Mouse (Mus musculus): Measurements from ENCODE around the gene Setd2.

Gene Setd2

DNA sequence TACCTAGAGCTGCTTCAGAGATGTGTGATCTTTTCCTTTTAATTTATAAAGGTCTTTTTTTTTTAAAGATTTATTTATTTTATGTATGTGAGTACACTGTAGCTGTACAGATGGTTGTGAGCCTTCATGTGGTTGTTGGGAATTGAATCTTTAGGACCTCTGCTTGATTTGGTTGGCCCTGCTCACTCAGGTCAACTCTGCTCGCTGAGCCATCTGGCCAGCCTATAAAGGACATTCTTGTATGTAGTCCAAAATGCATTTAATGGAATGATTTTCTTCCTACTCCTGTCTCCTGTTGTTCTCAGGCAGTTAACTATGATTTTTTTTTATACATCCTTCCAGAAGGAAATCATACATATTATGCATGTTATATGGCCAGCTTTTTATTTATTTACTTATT lies 51.1 kb downstream of the Setd2 start:
- ChIA-PET CTCF (interaction anchor here in 3 of 4 experiments (0.9 to 1.6 kb wide), 6 partner anchors 36 to 198 kb away, joined by 3 to 5 read pairs (median 4); no protein-coding TSS in a partner anchor), POLR2A (interaction anchor here (0.6 to 2.8 kb wide), 9 partner anchors 9 to 1999 kb away, joined by 3 to 8 read pairs (median 3); no protein-coding TSS in a partner anchor)

DNA sequence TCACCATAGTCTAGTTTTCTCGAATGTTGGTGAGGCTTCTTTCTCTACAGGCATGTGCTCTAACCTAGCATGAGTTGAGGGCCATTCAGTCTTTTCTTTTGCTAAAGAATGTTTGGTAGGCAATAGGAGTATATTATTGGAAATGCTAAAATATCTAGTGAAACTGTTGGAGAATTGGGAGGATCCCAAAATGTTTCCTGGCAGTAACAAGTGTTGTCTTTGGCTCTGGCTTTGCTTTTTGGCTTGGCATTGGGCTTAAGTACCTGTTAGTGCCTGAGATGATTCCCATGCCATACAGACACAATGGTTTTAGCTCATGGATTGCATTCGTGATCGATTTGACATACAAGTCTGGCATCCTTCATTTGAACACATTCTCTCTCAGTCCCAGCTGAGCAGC lies 79.1 kb downstream of the Setd2 start:
- CTCF ChIA-PET: interaction anchor here in 2 of 4 experiments (0.6 kb wide), 2 partner anchors 43 to 163 kb away, joined by 3 to 9 read pairs; no protein-coding TSS in a partner anchor

DNA sequence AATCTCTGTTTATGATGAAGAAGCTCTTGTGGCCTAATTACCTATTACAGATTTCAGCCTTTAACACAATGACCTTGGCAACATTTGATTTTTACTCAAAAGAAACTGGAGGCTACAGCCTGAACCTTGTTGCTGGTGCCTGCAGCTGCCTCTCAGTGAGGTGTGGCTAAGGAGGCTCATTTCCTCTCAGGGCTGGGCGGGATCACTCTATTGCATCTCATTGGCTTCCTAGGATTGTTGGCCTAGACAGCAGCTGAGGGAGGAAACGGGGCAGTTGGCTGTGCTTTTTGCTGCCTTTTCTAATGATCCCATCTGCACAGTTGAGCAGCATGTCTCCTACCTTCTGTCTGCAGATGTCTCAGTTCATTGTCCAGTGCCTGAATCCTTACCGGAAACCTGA lies 84.7 kb downstream of the Setd2 start:
- CTCF ChIA-PET: interaction anchor here in 3 of 4 experiments (0.6 to 1.2 kb wide), 8 partner anchors 8 to 699 kb away, joined by 3 to 9 read pairs (median 4); partner anchors contain the start of gene Ptpn23 (in 1 of the 3)

More for the DNA sequence above, 79.1 kb downstream of the Setd2 start:
- POLR2A ChIA-PET: interaction anchor here in 1 of 4 experiments (0.7 kb wide), 1 partner anchor 20 kb away, joined by 6 read pairs; no protein-coding TSS in a partner anchor

DNA sequence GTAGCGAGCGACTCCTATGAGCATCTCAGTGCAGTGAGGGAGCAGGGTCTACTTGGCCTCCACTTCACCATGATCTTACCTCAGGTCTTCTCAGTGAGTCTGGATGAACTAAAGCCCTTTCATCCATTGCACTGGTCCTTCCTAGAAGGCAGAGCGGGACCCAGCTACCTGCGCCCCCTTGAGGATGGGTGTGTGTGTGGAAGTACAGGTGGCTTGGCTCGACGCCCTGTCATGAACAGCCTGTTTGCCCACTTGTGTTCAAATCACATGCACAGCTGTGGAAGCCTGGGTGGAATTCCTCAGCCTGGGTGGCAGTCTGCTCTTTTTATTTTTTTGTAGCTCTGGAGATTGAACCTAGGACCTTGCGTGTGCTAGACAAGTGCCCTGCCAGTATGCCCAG lies 87.8 kb downstream of the Setd2 start:
- CTCF ChIA-PET: interaction anchor here (0.5 to 2.8 kb wide), 10 partner anchors 10 to 466 kb away, joined by 3 to 18 read pairs (median 3); no protein-coding TSS in a partner anchor
- POLR2A ChIA-PET: interaction anchor here in 2 of 4 experiments (0.7 to 2.4 kb wide), 5 partner anchors 10 to 275 kb away, joined by 3 to 9 read pairs (median 3); no protein-coding TSS in a partner anchor

More for the DNA sequence above, 84.7 kb downstream of the Setd2 start:
- POLR2A ChIA-PET: interaction anchor here (0.6 to 2.3 kb wide), 9 partner anchors 8 to 394 kb away, joined by 3 to 9 read pairs (median 4); no protein-coding TSS in a partner anchor

- POLR2A ChIA-PET: interaction anchor here in 2 of 4 experiments (0.7 to 2.4 kb wide), 9 partner anchors 9 to 276 kb away, joined by 3 to 9 read pairs (median 3); no protein-coding TSS in a partner anchor
Observed at GRCm38 (mm10) chr9:110620685-110621084, 88.3 kb downstream of the Setd2 start.

GRCm38 (mm10) chr9:110622621-110623219 lies 90.3 kb downstream of the Setd2 start:
- POLR2A ChIA-PET: interaction anchor here in 2 of 4 experiments (0.6 kb wide), 2 partner anchors 13 to 92 kb away, joined by 3 to 4 read pairs; no protein-coding TSS in a partner anchor
- CTCF ChIA-PET: interaction anchor here in 1 of 4 experiments (2.9 kb wide), 1 partner anchor 12 kb away, joined by 10 read pairs; no protein-coding TSS in a partner anchor

More at GRCm38 (mm10) chr9:110620685-110621084, 88.3 kb downstream of the Setd2 start:
- CTCF ChIA-PET: interaction anchor here (0.6 to 2.8 kb wide), 7 partner anchors 10 to 465 kb away, joined by 3 to 18 read pairs (median 4); no protein-coding TSS in a partner anchor

DNA sequence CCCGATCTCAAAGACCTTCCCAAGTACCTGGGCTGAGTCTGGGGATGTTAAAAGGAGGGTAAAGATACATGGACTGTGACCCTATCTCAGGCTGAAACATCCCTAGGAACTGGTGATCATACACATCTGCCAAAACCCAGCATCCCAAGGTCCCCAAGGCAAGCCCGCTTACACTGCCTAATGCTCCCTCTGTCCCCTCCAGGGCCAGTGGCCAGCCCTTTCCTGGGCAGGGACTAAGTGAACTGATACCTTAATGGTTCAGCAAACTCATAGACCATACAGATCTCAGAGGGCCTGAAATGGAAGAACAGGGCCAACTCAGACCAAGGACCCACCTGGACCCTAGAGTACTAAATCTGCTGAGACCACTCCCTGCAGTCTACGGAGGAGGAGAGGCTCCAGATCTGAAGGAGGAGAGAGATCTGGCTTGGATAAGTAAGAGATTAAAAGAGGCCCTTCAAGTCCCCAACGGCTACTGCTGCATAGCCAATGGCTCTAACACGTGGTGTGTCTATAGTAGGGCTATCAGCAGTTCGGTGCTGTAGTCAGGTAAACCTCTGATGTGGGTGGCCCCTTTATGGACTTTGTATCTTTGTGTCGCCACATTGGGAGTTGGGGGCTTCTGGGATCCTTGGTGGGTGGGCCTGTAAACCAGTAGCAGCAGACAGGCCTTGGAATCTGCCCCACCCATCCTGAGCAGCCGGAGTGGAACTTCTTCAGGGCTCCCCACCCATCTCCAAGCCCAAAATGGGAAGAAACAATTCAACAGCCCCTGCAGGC lies 91.2 kb downstream of the Setd2 start:
- CTCF ChIA-PET: interaction anchor here in 3 of 4 experiments (0.6 to 2.9 kb wide), 9 partner anchors 11 to 579 kb away, joined by 3 to 10 read pairs (median 4); partner anchors contain the start of gene Kif9 (in 1 of the 3)
- POLR2A ChIA-PET: interaction anchor here (0.6 to 2.9 kb wide), 28 partner anchors 9 to 648 kb away, joined by 3 to 31 read pairs (median 4); partner anchors contain the start of genes Nbeal2 (in 2 of the 4), Ptpn23 (in 2 of the 4), Ccdc12 (in 1 of the 4) and Epm2aip1 (in 1 of the 4)

GRCm38 (mm10) chr9:110624361-110625166 lies 92.2 kb downstream of the Setd2 start, which contains the start of gene Nradd:
Gene Nradd, minus strand, starts transcription at chr9:110624452.
- ChIA-PET POLR2A (interaction anchor here in 3 of 4 experiments (0.5 to 2.9 kb wide), 68 partner anchors 8 to 647 kb away, joined by 3 to 31 read pairs (median 3); partner anchors contain the start of genes Nbeal2 (in 3 of the 3), Ptpn23 (in 3 of the 3), Ccdc12 (in 2 of the 3) and Kif9 (in 2 of the 3)), CTCF (interaction anchor here in 3 of 4 experiments (0.5 to 2.9 kb wide), 23 partner anchors 8 to 732 kb away, joined by 3 to 13 read pairs (median 4); partner anchors contain the start of genes Kif9 (in 1 of the 3) and Scap (in 1 of the 3))

DNA sequence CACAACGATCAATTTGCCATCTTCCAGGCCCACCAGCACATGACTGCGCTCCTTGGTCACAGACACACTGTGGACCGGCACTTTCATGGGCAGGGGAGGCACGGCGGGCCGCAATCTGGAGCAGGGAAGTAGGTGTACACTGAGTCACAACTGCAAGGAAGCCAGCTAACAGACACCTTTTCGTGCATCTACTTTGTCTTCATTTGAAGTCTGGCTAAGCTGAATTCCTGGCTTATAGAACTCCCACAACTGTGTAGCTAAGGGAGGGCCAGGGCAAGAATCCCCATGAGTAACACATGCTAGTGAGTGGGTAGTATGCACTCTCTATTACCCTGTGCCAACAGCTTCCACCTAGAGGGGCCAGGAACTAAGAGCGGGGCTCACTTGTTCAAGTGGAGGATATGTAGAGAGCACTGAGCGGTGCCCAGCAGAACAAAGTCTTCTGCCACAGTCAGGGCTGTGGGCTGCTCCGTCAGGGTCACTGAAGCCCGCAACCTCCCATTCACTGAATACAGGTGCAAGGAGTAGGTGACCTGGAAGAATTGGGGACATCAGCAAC lies 93.0 kb downstream of the Setd2 start:
- POLR2A ChIA-PET: interaction anchor here in 3 of 4 experiments (0.6 to 2.9 kb wide), 58 partner anchors 9 to 646 kb away, joined by 3 to 31 read pairs (median 4); partner anchors contain the start of genes Nbeal2 (in 3 of the 3), Ptpn23 (in 3 of the 3), Setd2 (in 2 of the 3) and Als2cl (in 1 of the 3)
- CTCF ChIA-PET: interaction anchor here in 3 of 4 experiments (0.5 to 2.9 kb wide), 16 partner anchors 9 to 733 kb away, joined by 3 to 13 read pairs (median 4); partner anchors contain the start of gene Scap (in 1 of the 3)

DNA sequence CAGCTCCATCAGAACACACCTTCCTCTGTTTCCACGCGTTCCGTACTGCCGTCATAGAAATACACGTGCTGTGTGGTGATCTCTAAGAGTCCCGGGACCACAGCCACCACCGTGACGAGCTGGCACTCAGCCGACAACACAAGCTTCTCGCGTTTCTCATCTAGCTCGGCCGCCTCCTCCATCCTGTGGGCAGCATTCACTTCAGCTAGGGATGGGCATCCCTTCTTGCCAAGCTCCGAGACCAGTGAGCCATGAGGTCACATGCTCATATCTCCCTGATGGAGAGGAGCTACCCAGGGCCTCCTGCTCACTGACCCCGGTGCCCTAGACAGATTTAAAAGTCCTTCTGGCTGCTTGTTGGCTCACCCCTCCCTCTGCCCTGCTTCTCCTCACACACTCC lies 97.8 kb downstream of the Setd2 start:
- POLR2A ChIA-PET: interaction anchor here in 3 of 4 experiments (0.5 to 3.2 kb wide), 11 partner anchors 9 to 297 kb away, joined by 3 to 10 read pairs (median 3); partner anchors contain the start of genes Ptpn23 (in 2 of the 3), Nbeal2 (in 1 of the 3) and Scap (in 1 of the 3)
- CTCF ChIA-PET: interaction anchor here in 3 of 4 experiments (0.5 to 3.7 kb wide), 23 partner anchors 9 to 381 kb away, joined by 3 to 23 read pairs (median 5); partner anchors contain the start of genes Nbeal2 (in 1 of the 3) and Scap (in 1 of the 3)

DNA sequence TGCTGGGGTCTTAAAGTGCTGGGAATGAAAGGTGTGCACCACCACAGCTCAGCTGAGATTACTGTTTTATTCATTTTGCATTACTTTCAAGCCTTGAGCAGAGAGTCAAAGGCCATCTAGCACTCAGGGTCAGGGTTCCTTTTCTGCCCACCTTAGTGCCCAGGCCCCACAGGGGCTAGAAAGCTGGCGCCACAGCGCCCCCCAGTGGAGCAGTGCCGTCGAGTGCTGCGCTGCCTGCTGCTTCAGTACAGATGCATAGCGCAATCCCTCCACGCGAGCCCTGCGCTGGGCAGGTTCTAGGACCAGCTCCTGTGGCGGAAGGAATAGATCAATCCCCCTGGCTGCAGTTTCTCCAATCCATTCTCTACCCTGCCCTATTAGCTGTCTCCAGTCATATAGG lies 98.8 kb downstream of the Setd2 start:
- ChIA-PET POLR2A (interaction anchor here in 3 of 4 experiments (0.6 to 3.2 kb wide), 12 partner anchors 10 to 298 kb away, joined by 3 to 10 read pairs (median 3); partner anchors contain the start of genes Nbeal2 (in 2 of the 3), Ptpn23 (in 2 of the 3) and Scap (in 1 of the 3)), CTCF (interaction anchor here (0.6 to 3.7 kb wide), 53 partner anchors 9 to 366 kb away, joined by 3 to 23 read pairs (median 5); partner anchors contain the start of genes Nbeal2 (in 3 of the 4), Scap (in 2 of the 4) and Ptpn23 (in 1 of the 4))

GRCm38 (mm10) chr9:110631651-110632275 lies 99.4 kb downstream of the Setd2 start:
- ChIA-PET POLR2A (interaction anchor here in 3 of 4 experiments (0.6 to 3.2 kb wide), 13 partner anchors 11 to 299 kb away, joined by 3 to 10 read pairs (median 3); partner anchors contain the start of genes Nbeal2 (in 3 of the 3), Ptpn23 (in 1 of the 3) and Scap (in 1 of the 3)), CTCF (interaction anchor here (0.6 to 3.7 kb wide), 57 partner anchors 9 to 1640 kb away, joined by 3 to 23 read pairs (median 4); partner anchors contain the start of genes Nbeal2 (in 3 of the 4), Ptpn23 (in 2 of the 4), Elp6 (in 1 of the 4) and Kif9 (in 1 of the 4))

- ChIA-PET CTCF (interaction anchor here (0.6 to 3.7 kb wide), 26 partner anchors 12 to 1641 kb away, joined by 3 to 23 read pairs (median 6); partner anchors contain the start of genes Nbeal2 (in 3 of the 4), Elp6 (in 1 of the 4), Pfkfb4 (in 1 of the 4) and Scap (in 1 of the 4)), POLR2A (interaction anchor here in 3 of 4 experiments (0.6 to 2.8 kb wide), 6 partner anchors 11 to 240 kb away, joined by 3 to 10 read pairs (median 3); partner anchors contain the start of genes Nbeal2 (in 1 of the 3) and Ptpn23 (in 1 of the 3))
Observed at GRCm38 (mm10) chr9:110632671-110633070, 100.3 kb downstream of the Setd2 start.

- POLR2A ChIA-PET: interaction anchor here (0.6 to 2.8 kb wide), 4 partner anchors 9 to 226 kb away, joined by 3 to 14 read pairs (median 6); partner anchors contain the start of genes Ptpn23 (in 2 of the 4) and Nradd (in 1 of the 4)
Observed at GRCm38 (mm10) chr9:110633882-110634281, 101.5 kb downstream of the Setd2 start.

More at GRCm38 (mm10) chr9:110633882-110634281, 101.5 kb downstream of the Setd2 start:
- CTCF ChIA-PET: interaction anchor here (1.0 to 3.2 kb wide), 15 partner anchors 10 to 222 kb away, joined by 3 to 21 read pairs (median 5); partner anchors contain the start of genes Nbeal2 (in 2 of the 4), Nradd (in 1 of the 4) and Pth1r (in 1 of the 4)
